Mouse (Mus musculus) stomach, embryonic 14.5 days (tissue): ENCODE measurements around the gene Ogfrl1. TPM values are rescaled to one million over a fixed set of nuclear protein-coding genes. Genes with fewer than 3 reads are reported as not detected.

Source experiments
- ATAC-seq: fragments of 200-750 bp; cut with Nextera tagmentation; 2 replicates; pipeline ENCODE4 v1.8.0; 2017; ENCODE audit warnings: low read depth, moderate TSS enrichment; ENCODE audit not compliant: insufficient number of reproducible peaks, insufficient read depth, low FRiP score
- H3K27ac ChIP-seq: fragments of 300-500 bp; sonication (generic); 2 replicates; pipeline ENCODE4 v1.5.1; 2014; ENCODE audit warnings: mild to moderate bottlenecking, low read length, moderate library complexity, mixed read lengths
- H3K27me3 ChIP-seq: fragments of 300-500 bp; sonication (generic); 2 replicates; pipeline ENCODE4 v1.6.1; 2014; ENCODE audit warnings: low read length, control low read depth, mixed read lengths; ENCODE audit not compliant: control insufficient read depth, insufficient read depth
- H3K36me3 ChIP-seq: fragments of 300-500 bp; sonication (generic); 2 replicates; pipeline ENCODE4 v1.6.1; 2014; ENCODE audit warnings: mild to moderate bottlenecking, control low read depth, low read length, moderate library complexity, mixed read lengths; ENCODE audit not compliant: control insufficient read depth, insufficient read depth
- H3K4me1 ChIP-seq: fragments of 300-500 bp; sonication (generic); 2 replicates; pipeline ENCODE4 v1.6.1; 2014; ENCODE audit warnings: low read length, control low read depth, mixed read lengths; ENCODE audit not compliant: control insufficient read depth, insufficient read depth
- H3K4me2 ChIP-seq: fragments of 300-500 bp; sonication (generic); replicated peaks from 2 replicates; pipeline ENCODE4 v1.6.1; 2014; ENCODE audit warnings: low read depth, low read length, control low read depth
- H3K4me3 ChIP-seq: fragments of 300-500 bp; sonication (generic); 2 replicates; pipeline ENCODE4 v1.5.1; 2014; ENCODE audit warnings: low read depth, low read length, control low read depth
- H3K9ac ChIP-seq: fragments of 300-500 bp; sonication (generic); replicated peaks from 2 replicates; pipeline ENCODE4 v1.6.1; 2014; ENCODE audit warnings: low read depth, mild to moderate bottlenecking, control low read depth, low read length, moderate library complexity, mixed read lengths
- H3K9me3 ChIP-seq: fragments of 300-500 bp; sonication (generic); 2 replicates; pipeline ENCODE4 v1.6.1; 2016; ENCODE audit warnings: low read depth, low read length, control low read depth; ENCODE audit not compliant: control insufficient read depth
- WGBS: fragments of 180-500 bp; shearing (Covaris S2); extraction: QIAGEN DNeasy Blood & Tissue Kit; methylation state at CpG from one replicate; pipeline ENCODE4 v1.1.7; 2014; 5-methylcytosine and 5-hydroxymethylcytosine counted together
- polyA plus RNA-seq: library from polyadenylated mRNA; unstranded; fragments of >200 nt; fragmentation: Nextera tagmentation; extraction: Ambion mirVana; gene quantifications from 2 replicates; pipeline ENCODE4 v1.2.1, GENCODE M21; 2014

The Ogfrl1 gene
- polyA plus RNA-seq, 1 experiment from 2014 or later: 5.3 TPM

DNA sequence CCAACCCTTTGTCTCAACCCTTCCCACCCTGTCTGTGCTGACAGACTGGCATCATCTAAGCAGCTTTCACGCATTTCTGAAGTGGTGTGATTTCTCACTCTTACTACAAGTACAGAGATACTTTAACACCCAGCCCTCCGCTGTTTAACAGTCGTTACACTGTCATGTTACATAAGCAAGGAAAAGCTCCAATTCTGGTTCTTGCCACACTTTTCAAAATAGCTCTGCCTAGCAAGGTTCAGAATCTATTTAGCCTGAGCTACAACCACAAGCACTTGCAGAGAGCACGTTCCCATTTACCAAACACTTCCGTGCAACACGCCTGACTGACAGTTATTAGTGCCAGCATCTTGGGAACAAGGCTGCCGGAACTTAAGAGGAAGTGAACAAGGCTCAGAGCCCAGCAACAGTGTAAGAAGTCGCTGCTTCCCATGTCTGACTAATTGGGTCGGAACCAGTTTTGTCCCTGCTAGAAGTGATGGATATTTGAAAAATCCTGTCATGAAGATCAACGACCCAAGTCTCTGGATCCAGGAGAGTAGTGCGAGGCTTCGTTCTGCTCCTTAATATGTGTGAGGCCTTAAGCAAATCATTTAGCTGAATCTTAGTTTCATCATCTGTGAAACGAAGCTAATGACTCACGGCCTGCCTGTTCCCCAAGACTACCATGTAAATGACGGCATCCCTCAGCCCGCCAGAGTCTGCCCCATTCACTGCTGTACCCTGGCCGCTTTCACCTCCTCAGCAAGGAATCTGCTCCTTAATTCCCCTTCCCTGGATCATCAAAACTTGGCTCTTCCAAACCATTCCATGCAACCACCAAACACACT is 17.4 kb downstream of the Ogfrl1 start:
- Histone ChIP-seq H3K36me3 (peaks cover 3% of the 10 kb centered on the region; the same call in 1 of the 2 replicates), H3K4me2 (no peak overlapping the region), H3K27me3 (no peaks in the 10 kb centered on the region), H3K27ac (no peak overlapping the region), H3K4me1 (peaks cover 12% of the 10 kb centered on the region; the same call in 1 of the 2 replicates), H3K4me3 (no peak overlapping the region), H3K9me3 (no peaks in the 10 kb centered on the region), H3K9ac (no peak overlapping the region)
- 64% methylated on average over 17 of the region's 17 CpGs for WGBS
- no peak for ATAC-seq

DNA sequence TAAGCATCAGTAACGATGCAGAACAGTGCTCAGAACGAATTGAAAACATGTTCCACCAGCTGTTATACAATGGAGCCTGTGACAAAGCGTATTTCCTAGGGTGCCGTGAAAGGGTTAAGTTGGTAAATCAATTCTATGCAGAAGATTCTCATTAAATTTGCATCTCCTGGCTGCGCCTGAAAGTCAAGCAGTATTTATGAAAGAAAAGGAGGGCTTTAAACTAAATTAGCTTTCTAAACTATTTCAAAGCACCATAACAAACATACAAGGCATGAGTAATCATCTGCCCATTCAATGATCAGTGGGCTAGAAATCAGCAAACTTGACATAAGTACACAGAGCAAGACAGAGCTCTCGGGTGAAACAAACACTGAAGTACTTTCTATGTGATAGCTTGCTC is 18.3 kb downstream of the Ogfrl1 start:
- no peak overlapping the region for H3K27ac ChIP-seq
- no peak overlapping the region for H3K4me3 ChIP-seq
- H3K27me3 ChIP-seq: no peaks in the 10 kb centered on the region
- peaks cover 12% of the 10 kb centered on the region; the same call in 1 of the 2 replicates for H3K4me1 ChIP-seq
- WGBS: 67% methylated on average over 6 of the region's 6 CpGs
- H3K9me3 ChIP-seq: no peaks in the 10 kb centered on the region
- peaks cover 3% of the 10 kb centered on the region; the same call in 1 of the 2 replicates for H3K36me3 ChIP-seq
- ATAC-seq: no peak
- no peak overlapping the region for H3K9ac ChIP-seq
- no peak overlapping the region for H3K4me2 ChIP-seq

DNA sequence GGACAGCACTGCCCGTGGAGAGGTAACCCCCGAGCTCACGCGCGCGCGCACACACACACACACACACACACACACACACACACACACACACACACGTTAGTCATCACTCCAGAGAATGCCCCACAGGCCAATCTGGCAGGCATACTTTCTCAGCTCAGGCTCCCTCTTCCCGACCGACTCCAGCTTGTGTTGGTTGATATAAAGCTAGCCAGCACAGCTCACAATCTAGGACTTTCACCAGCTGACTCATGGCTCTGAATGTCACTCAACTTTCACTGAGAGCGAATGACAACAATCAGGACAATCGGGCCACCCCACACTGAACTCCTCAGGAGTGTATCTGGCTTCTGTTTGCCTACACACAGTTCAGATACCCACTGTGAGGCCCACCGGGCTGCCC is 20.0 kb downstream of the Ogfrl1 start:
- peaks cover 12% of the 10 kb centered on the region; the same call in 1 of the 2 replicates for H3K4me1 ChIP-seq
- 79% methylated on average over 13 of the region's 13 CpGs for WGBS
- H3K4me3 ChIP-seq: no peak overlapping the region
- peaks cover 3% of the 10 kb centered on the region; the same call in 1 of the 2 replicates for H3K36me3 ChIP-seq
- no peaks in the 10 kb centered on the region for H3K27me3 ChIP-seq
- H3K9me3 ChIP-seq: no peaks in the 10 kb centered on the region
- H3K4me2 ChIP-seq: no peak overlapping the region
- no peak overlapping the region for H3K27ac ChIP-seq
- H3K9ac ChIP-seq: no peak overlapping the region
- ATAC-seq: no peak

DNA sequence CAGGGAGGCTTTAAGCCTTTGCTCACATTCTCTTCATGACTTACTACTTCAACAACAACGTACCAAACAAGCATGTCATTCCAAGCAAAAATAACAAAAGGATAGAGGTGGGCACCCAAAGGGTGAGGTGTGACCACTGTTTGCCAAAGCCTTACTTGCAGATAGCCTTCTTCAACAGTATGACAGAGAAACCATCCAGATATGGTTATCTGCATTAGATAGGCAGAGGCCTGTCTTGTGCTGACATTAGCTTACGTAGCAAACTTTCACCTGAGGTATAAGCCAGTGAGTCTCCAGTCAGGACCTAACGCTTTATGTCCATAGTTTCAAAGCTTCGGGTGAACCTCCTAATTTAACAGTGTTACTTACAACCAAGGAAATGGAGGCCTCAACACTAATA is 23.4 kb downstream of the Ogfrl1 start:
- no peak overlapping the region for H3K4me3 ChIP-seq
- no peak overlapping the region for H3K27ac ChIP-seq
- WGBS: 76% methylated on average over 4 of the region's 4 CpGs
- no peak for ATAC-seq
- peaks cover 3% of the 10 kb centered on the region; the same call in 1 of the 2 replicates for H3K36me3 ChIP-seq
- no peaks in the 10 kb centered on the region for H3K27me3 ChIP-seq
- no peaks in the 10 kb centered on the region for H3K9me3 ChIP-seq
- no peak overlapping the region for H3K4me2 ChIP-seq
- no peak overlapping the region for H3K9ac ChIP-seq
- H3K4me1 ChIP-seq: no peaks in the 10 kb centered on the region

DNA sequence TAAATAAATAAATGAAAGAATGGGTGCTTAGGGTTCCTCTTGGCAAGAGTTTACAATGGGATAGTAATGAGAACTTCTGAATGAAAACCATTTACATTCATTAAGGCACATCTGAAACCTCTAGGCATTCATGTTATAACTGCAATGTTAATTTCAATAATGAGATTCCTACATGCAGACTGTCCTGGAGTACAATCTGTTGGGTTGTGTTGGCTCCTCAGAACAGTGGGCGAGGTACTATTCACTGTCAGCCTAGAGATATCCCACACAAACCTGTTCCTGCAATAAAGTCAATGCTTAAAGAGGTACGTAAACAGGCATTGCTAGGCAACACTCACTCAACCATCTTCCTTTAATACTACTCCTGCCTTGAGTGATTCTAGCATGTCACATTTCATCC is 32.0 kb downstream of the Ogfrl1 start:
- no peaks in the 10 kb centered on the region for H3K4me1 ChIP-seq
- no peaks in the 10 kb centered on the region for H3K27me3 ChIP-seq
- 82% methylated on average over 2 of the region's 2 CpGs for WGBS
- H3K9ac ChIP-seq: no peak overlapping the region
- H3K4me2 ChIP-seq: no peak overlapping the region
- no peaks in the 10 kb centered on the region; the same call in 1 of the 2 replicates for H3K36me3 ChIP-seq
- H3K27ac ChIP-seq: no peak overlapping the region
- no peak overlapping the region for H3K4me3 ChIP-seq
- H3K9me3 ChIP-seq: no peaks in the 10 kb centered on the region
- no peak for ATAC-seq

DNA sequence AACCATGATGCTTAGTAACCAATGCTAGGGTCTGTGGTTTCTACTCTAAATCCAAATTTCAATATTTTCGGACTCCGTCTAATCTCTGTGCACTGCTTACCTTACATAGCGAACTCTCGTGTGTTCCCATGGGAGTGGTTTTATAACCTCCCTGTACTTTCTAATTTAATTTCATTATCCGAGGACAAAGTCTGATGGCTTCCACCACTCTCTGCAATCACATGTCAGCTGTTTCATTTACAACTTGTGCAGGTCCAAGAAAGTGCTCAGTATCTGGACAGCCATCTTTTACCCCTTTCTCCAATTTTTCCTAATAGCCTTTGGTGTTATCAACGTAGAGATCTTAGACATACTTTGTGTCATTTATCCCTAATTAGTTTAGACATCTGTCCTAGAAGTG is 44.7 kb downstream of the Ogfrl1 start:
- Histone ChIP-seq H3K9me3 (no peaks in the 10 kb centered on the region), H3K4me3 (no peak overlapping the region), H3K4me2 (no peak overlapping the region), H3K27me3 (no peaks in the 10 kb centered on the region), H3K27ac (no peak overlapping the region), H3K4me1 (no peaks in the 10 kb centered on the region), H3K36me3 (no peaks in the 10 kb centered on the region), H3K9ac (no peak overlapping the region)
- ATAC-seq: no peak
- 79% methylated on average over 6 of the region's 6 CpGs for WGBS

DNA sequence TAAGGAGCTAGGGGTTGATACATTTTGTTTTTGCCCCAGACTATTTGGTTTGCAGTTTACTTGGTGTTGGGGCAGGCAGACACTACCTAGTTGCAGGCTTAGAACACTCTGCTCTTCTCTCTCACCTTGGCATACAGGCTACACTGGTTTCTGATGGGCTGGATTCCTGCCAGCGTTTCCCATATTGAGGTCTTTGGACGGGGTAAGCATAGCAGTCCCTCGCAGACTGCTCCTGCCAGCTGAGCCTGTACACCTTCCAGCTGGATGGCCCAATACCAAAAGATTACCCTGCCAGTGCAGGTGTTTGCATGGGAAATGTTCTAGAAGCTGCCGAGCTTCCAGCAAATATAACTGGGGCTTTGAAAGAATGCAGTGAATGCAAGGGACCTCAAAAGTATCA is 45.8 kb downstream of the Ogfrl1 start:
- no peak overlapping the region for H3K4me3 ChIP-seq
- no peaks in the 10 kb centered on the region for H3K36me3 ChIP-seq
- H3K27ac ChIP-seq: no peak overlapping the region
- H3K4me1 ChIP-seq: no peaks in the 10 kb centered on the region
- 53% methylated on average over 4 of the region's 4 CpGs for WGBS
- H3K9me3 ChIP-seq: no peaks in the 10 kb centered on the region
- H3K4me2 ChIP-seq: no peak overlapping the region
- no peak for ATAC-seq
- H3K9ac ChIP-seq: no peak overlapping the region
- H3K27me3 ChIP-seq: no peaks in the 10 kb centered on the region

DNA sequence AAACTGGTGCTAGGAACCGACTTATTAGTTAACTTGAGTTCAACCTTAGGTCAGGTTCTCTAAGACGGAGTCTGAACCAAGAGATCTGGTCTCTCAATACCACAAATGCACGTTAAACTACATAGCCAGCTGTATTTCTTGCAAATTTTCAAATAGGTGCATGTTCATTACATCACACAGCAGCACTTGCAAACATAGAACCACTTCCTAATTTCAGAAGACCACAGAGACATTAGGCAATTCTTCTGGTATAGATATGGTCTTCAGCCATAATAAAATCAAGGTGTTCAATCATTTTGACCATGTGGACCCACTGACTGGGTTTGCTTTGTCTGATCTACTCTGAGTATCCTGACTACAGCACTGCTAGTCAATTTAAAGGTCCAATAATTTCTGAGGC is 51.9 kb downstream of the Ogfrl1 start:
- 80% methylated on average over 3 of the region's 3 CpGs for WGBS
- ATAC-seq: no peak
- no peak overlapping the region for H3K9ac ChIP-seq

DNA sequence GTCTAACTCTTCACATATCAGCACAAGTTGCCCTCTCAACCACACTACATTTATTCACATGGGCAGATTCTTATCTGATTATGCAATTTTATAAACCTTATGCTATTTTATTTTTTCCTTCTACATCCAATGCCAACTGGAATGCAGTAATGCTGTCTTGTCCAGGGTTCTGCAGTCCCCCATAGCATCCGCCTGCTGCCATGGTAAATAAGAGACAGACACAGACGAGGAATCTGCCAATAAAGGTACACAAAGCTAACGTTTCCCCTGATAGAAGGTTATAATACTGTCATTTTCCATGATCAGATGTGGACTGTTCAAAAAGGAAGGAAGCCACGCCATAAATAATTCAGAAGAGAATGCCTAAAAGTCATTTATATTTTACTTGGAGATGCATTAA is 54.7 kb downstream of the Ogfrl1 start:
- Histone ChIP-seq H3K4me1 (no peaks in the 10 kb centered on the region), H3K36me3 (no peaks in the 10 kb centered on the region), H3K27ac (no peak overlapping the region), H3K4me3 (no peak overlapping the region), H3K9ac (no peak overlapping the region), H3K27me3 (no peaks in the 10 kb centered on the region), H3K9me3 (no peaks in the 10 kb centered on the region), H3K4me2 (no peak overlapping the region)
- no peak for ATAC-seq
- 74% methylated on average over 4 of the region's 4 CpGs for WGBS

More for the DNA sequence above, 51.9 kb downstream of the Ogfrl1 start:
- H3K4me1 ChIP-seq: no peaks in the 10 kb centered on the region
- no peaks in the 10 kb centered on the region for H3K9me3 ChIP-seq
- no peak overlapping the region for H3K4me2 ChIP-seq
- H3K27me3 ChIP-seq: no peaks in the 10 kb centered on the region
- no peak overlapping the region for H3K4me3 ChIP-seq
- H3K27ac ChIP-seq: no peak overlapping the region
- H3K36me3 ChIP-seq: no peaks in the 10 kb centered on the region
